ENCODE assay signal across 14 mouse cellular contexts in genomic region chr11:114792931-114793494, GRCm38 (mm10). TPM values are rescaled to one million over a fixed set of nuclear protein-coding genes. Genes with fewer than 3 reads are reported as not detected.
DNase-seq lines count a peak whose midpoint lies in the region; ATAC-seq lines count a peak whose summit lies in the region.
"Had no signal": no experiment of that assay in that cellular context is flagged by ENCODE, and none has a peak within 500 bp of the region (broad histone marks: within the 10 kb centered on the region; RNA-seq: fewer than 3 reads in every experiment).

No protein-coding gene starts in this region.

- H3K4me2 ChIP-seq in midbrain, embryonic 14.5 days (ENCODE audit: low read length): peak overlapping the region; percentile 94

- peak; percentile 55 to 66 for DNase-seq in cerebellum, postnatal 10 days
- DNase-seq in cerebellum, postnatal 36 days: no peak
- no peak for DNase-seq in hindbrain, embryonic 10.5 days (ENCODE audit: low spot score)
- DNase-seq in midbrain, embryonic 14.5 days: no peak
- DNase-seq in frontal cortex, postnatal 10 days (ENCODE audit: low spot score in 2 of 2): no peak
- no peak for DNase-seq in urinary bladder, adult 18-20 months (ENCODE audit: low spot score in 2 of 2)
- DNase-seq in heart, postnatal 4 days: no peak
- DNase-seq: adrenal gland, postnatal 36 days; embryo, embryonic 11 days; kidney, postnatal 25 days; right cerebral cortex, adult 18-20 months; thymus, postnatal 36 days had no signal

- H3K9ac ChIP-seq in midbrain, embryonic 14.5 days (replicated peaks; ENCODE audit: low read length): 0 out of 2 replicates have a peak overlapping the region, but pooled peaks have one; percentile 14
- H3K9ac ChIP-seq: lung, embryonic 14.5 days had no signal

- H3K36me3 ChIP-seq in hindbrain, embryonic 10.5 days: peaks cover 12% of the 10 kb centered on the region
- no peaks in the 10 kb centered on the region for H3K36me3 ChIP-seq in midbrain, embryonic 14.5 days (ENCODE audit: control insufficient read depth, insufficient read depth, low read length)

- no peaks in the 10 kb centered on the region for H3K9me3 ChIP-seq in hindbrain, embryonic 10.5 days
- no peaks in the 10 kb centered on the region for H3K9me3 ChIP-seq in midbrain, embryonic 14.5 days (ENCODE audit: control insufficient read depth, low read length)

- peaks cover 66% of the 10 kb centered on the region for H3K27me3 ChIP-seq in hindbrain, embryonic 10.5 days (ENCODE audit: insufficient read depth, poor library complexity, severe bottlenecking)
- H3K27me3 ChIP-seq in midbrain, embryonic 14.5 days (ENCODE audit: control insufficient read depth, insufficient read depth, low read length): peaks cover 9% of the 10 kb centered on the region

- WGBS in hindbrain, embryonic 10.5 days: 50% methylated on average over 5 of the region's 5 CpGs
- 48% methylated on average over 5 of the region's 5 CpGs for WGBS in midbrain, embryonic 14.5 days

- peak; percentile 23; the same call in 1 of the 2 replicates for ATAC-seq in common myeloid progenitor, adult 5-6 weeks (replicated peaks; ENCODE audit: low read depth, poor library complexity, severe bottlenecking)
- no peak for ATAC-seq in midbrain, embryonic 14.5 days (ENCODE audit: low FRiP score, low TSS enrichment)

- H3K4me3 ChIP-seq in hindbrain, embryonic 10.5 days: peak overlapping the region; percentile 61
- 0 out of 2 replicates have a peak overlapping the region, but pooled peaks have one; percentile 47 for H3K4me3 ChIP-seq in midbrain, embryonic 14.5 days (replicated peaks; ENCODE audit: low read depth, low read length)

- H3K4me1 ChIP-seq in hindbrain, embryonic 10.5 days (replicated peaks): peaks cover 93% of the 10 kb centered on the region
- peaks cover 58% of the 10 kb centered on the region for H3K4me1 ChIP-seq in midbrain, embryonic 14.5 days (ENCODE audit: control insufficient read depth, insufficient read depth, low read length)

- peak overlapping the region; percentile 95 for H3K27ac ChIP-seq in hindbrain, embryonic 10.5 days
- H3K27ac ChIP-seq in midbrain, embryonic 14.5 days (replicated peaks; ENCODE audit: low read depth, low read length): 0 out of 2 replicates have a peak overlapping the region, but pooled peaks have one; percentile 37

RNA-seq across cellular contexts. Expression of gene Btbd17, which starts 2.7 kb away (rescaled TPM):
- total RNA-seq in common myeloid progenitor, adult 5-6 weeks (2017): not detected in 2 replicates
- polyA plus RNA-seq in hindbrain, embryonic 10.5 days (2016; fragmentation: Nextera tagmentation; extraction: Ambion mirVana): 50.8 and 60.0 TPM in 2 replicates
- polyA plus RNA-seq in midbrain, embryonic 14.5 days (2014; fragmentation: Nextera tagmentation; extraction: Ambion mirVana): 18.6 and 21.6 TPM in 2 replicates
- under 1 TPM; 0.17 to 0.25 TPM for total RNA-seq in heart, postnatal 4 days (2021)
- total RNA-seq: adrenal gland, postnatal 36 days had no signal

RNA-seq across cellular contexts. Expression of gene Gpr142, which starts 5.7 kb away (rescaled TPM):
- not detected in 2 replicates for total RNA-seq in common myeloid progenitor, adult 5-6 weeks (2017)
- polyA plus RNA-seq in hindbrain, embryonic 10.5 days (2016; fragmentation: Nextera tagmentation; extraction: Ambion mirVana): 0.37 and 0.77 TPM in 2 replicates
- not detected in 2 replicates for polyA plus RNA-seq in midbrain, embryonic 14.5 days (2014; fragmentation: Nextera tagmentation; extraction: Ambion mirVana)
- total RNA-seq in heart, postnatal 4 days (2021): not detected
- total RNA-seq: adrenal gland, postnatal 36 days had no signal
- polyA plus RNA-seq: lung, embryonic 14.5 days had no signal

RNA-seq across cellular contexts. Expression of gene Kif19a, which starts 27.8 kb away (rescaled TPM):
- total RNA-seq in common myeloid progenitor, adult 5-6 weeks (2017): not detected in 2 replicates
- 1.1 and 3.8 TPM in 2 replicates for polyA plus RNA-seq in hindbrain, embryonic 10.5 days (2016; fragmentation: Nextera tagmentation; extraction: Ambion mirVana)
- polyA plus RNA-seq in midbrain, embryonic 14.5 days (2014; fragmentation: Nextera tagmentation; extraction: Ambion mirVana): 0.88 and 0.96 TPM in 2 replicates
- under 1 TPM; 0.26 to 0.81 TPM for total RNA-seq in heart, postnatal 4 days (2021)

RNA-seq across cellular contexts. Expression of gene Gprc5c, which starts 57.9 kb away (rescaled TPM):
- not detected in 2 replicates for total RNA-seq in common myeloid progenitor, adult 5-6 weeks (2017)
- polyA plus RNA-seq in hindbrain, embryonic 10.5 days (2016; fragmentation: Nextera tagmentation; extraction: Ambion mirVana): 31.5 and 42.9 TPM in 2 replicates
- polyA plus RNA-seq in midbrain, embryonic 14.5 days (2014; fragmentation: Nextera tagmentation; extraction: Ambion mirVana): 2.1 and 7.0 TPM in 2 replicates
- total RNA-seq in heart, postnatal 4 days (2021): 10 to 100 TPM; 11.9 to 12.1 TPM

Comparison
In these comparisons a context has a peak if more than half of its experiments do, and no peak if none do; other contexts are left out.
1. DNase-seq: peak in cerebellum, postnatal 10 days (2 of 2); none in cerebellum, postnatal 36 days (0 of 2), hindbrain, embryonic 10.5 days (single experiment), midbrain, embryonic 14.5 days (single experiment), frontal cortex, postnatal 10 days (0 of 2), urinary bladder, adult 18-20 months (0 of 2) and heart, postnatal 4 days (single experiment).